Comparison of ENCODE assay signal across 33 mouse cellular contexts in genomic region chr11:114542167-114542566, GRCm38 (mm10).
DNase-seq lines count a peak whose midpoint lies in the region; ATAC-seq and TF ChIP-seq lines count a peak whose summit lies in the region.
"Had no signal": no experiment of that assay in that cellular context is flagged by ENCODE, and none has a peak within 500 bp of the region (broad histone marks: within the 10 kb centered on the region; RNA-seq: fewer than 3 reads in every experiment).

No protein-coding gene starts in this region.

- no peak overlapping the region for H3K27ac ChIP-seq in embryonic facial prominence, embryonic 12.5 days
- no peak overlapping the region for H3K27ac ChIP-seq in embryonic facial prominence, embryonic 10.5 days (replicated peaks)
- H3K27ac ChIP-seq in lung, postnatal 0 days (ENCODE audit: low read length), result no peak overlapping the region
- H3K27ac ChIP-seq in ES-Bruce4 (ENCODE audit: insufficient read depth, low read length), result no peak overlapping the region
- H3K27ac ChIP-seq: gastrocnemius, adult 2 months; heart, embryonic 13.5 days; limb, embryonic 12.5 days; liver, embryonic 13.5 days; neural tube, embryonic 12.5 days had no signal

- no peak for DNase-seq in embryonic facial prominence, embryonic 10.5 days (ENCODE audit: low spot score)
- DNase-seq in lung, postnatal 10 days, result peak; percentile 6
- DNase-seq in lung, postnatal 0 days (ENCODE audit: low spot score), result no peak
- DNase-seq in ZHBTc4 (ENCODE audit: low read depth, low spot score), result peak; percentile 78
- DNase-seq in heart, postnatal 4 days, result no peak
- DNase-seq in spleen, postnatal 10 days (ENCODE audit: low spot score in 2 of 2), result no peak
- DNase-seq: adrenal gland, postnatal 25 days; cerebellum, adult 11-12 months; cerebellum, postnatal 14 days; gastrocnemius, adult 2 months; gastrocnemius, postnatal 36 days; heart, adult 18-20 months; heart, postnatal 10 days; kidney, postnatal 14 days; layer of hippocampus, adult 9-11 months; liver, embryonic 13.5 days; lung, adult 18-20 months; lung, postnatal 14 days; right cerebral cortex, postnatal 4 days; thymus, adult 18-20 months; thymus, postnatal 25 days had no signal

- no peaks in the 10 kb centered on the region for H3K36me3 ChIP-seq in embryonic facial prominence, embryonic 12.5 days
- H3K36me3 ChIP-seq in embryonic facial prominence, embryonic 10.5 days (replicated peaks), result no peaks in the 10 kb centered on the region
- no peaks in the 10 kb centered on the region for H3K36me3 ChIP-seq in lung, postnatal 0 days (ENCODE audit: insufficient read depth, low read length)
- H3K36me3 ChIP-seq in ES-Bruce4 (ENCODE audit: control insufficient read depth, insufficient read depth, low read length, poor library complexity, severe bottlenecking), result no peaks in the 10 kb centered on the region
- H3K36me3 ChIP-seq: G1E; heart, embryonic 13.5 days; limb, embryonic 12.5 days; liver, embryonic 13.5 days; neural tube, embryonic 12.5 days had no signal

- 0 out of 2 replicates have a peak overlapping the region, but pooled peaks have one; percentile 25 for H3K4me2 ChIP-seq in embryonic facial prominence, embryonic 12.5 days (replicated peaks)
- H3K4me2 ChIP-seq in lung, postnatal 0 days (replicated peaks; ENCODE audit: low read depth, low read length), result no peak overlapping the region
- H3K4me2 ChIP-seq: heart, embryonic 13.5 days; liver, embryonic 13.5 days; midbrain, embryonic 11.5 days; neural tube, embryonic 12.5 days had no signal

- H3K27me3 ChIP-seq in embryonic facial prominence, embryonic 12.5 days, result no peaks in the 10 kb centered on the region
- 0 out of 2 replicates have a peak, but pooled peaks cover 13% of the 10 kb centered on the region for H3K27me3 ChIP-seq in embryonic facial prominence, embryonic 10.5 days (replicated peaks; ENCODE audit: low read depth, poor library complexity, severe bottlenecking)
- H3K27me3 ChIP-seq in lung, postnatal 0 days (replicated peaks; ENCODE audit: insufficient read depth, low read length), result no peaks in the 10 kb centered on the region
- no peaks in the 10 kb centered on the region for H3K27me3 ChIP-seq in ES-Bruce4 (ENCODE audit: control insufficient read depth, insufficient read depth, low read length, poor library complexity, severe bottlenecking)
- H3K27me3 ChIP-seq: liver, embryonic 13.5 days; neural tube, embryonic 12.5 days had no signal

- H3K9me3 ChIP-seq in embryonic facial prominence, embryonic 12.5 days, result 0 out of 2 replicates have a peak, but pooled peaks cover 6% of the 10 kb centered on the region
- H3K9me3 ChIP-seq in embryonic facial prominence, embryonic 10.5 days, result peaks cover 8% of the 10 kb centered on the region; the same call in 1 of the 2 replicates
- H3K9me3 ChIP-seq in lung, postnatal 0 days (ENCODE audit: low read length), result no peaks in the 10 kb centered on the region
- no peaks in the 10 kb centered on the region for H3K9me3 ChIP-seq in ES-Bruce4 (replicated peaks; ENCODE audit: control insufficient read depth, insufficient read depth, low read length, poor library complexity, severe bottlenecking)
- H3K9me3 ChIP-seq: heart, embryonic 13.5 days; liver, embryonic 13.5 days had no signal

- WGBS in embryonic facial prominence, embryonic 12.5 days, result 55% methylated on average over 8 of the region's 8 CpGs
- WGBS in embryonic facial prominence, embryonic 10.5 days, result 59% methylated on average over 8 of the region's 8 CpGs
- WGBS in lung, postnatal 0 days, result 67% methylated on average over 8 of the region's 8 CpGs

- no peak for ATAC-seq in embryonic facial prominence, embryonic 12.5 days (ENCODE audit: insufficient number of reproducible peaks, insufficient read depth, low FRiP score, low TSS enrichment)
- no peak for ATAC-seq in lung, postnatal 0 days
- ATAC-seq: forebrain, embryonic 16.5 days; intestine, postnatal 0 days; Patski had no signal

- no peak for TF ChIP-seq POLR2A in ES-Bruce4 (IDR thresholded peaks at IDR 0.05; ENCODE audit: insufficient read depth, low read length)

- TF ChIP-seq CTCF in lung, postnatal 0 days (IDR thresholded peaks at IDR 0.05), result no peak
- no peak for TF ChIP-seq CTCF in ES-Bruce4 (IDR thresholded peaks at IDR 0.05; ENCODE audit: low read depth, low read length)

- H3K4me3 ChIP-seq in embryonic facial prominence, embryonic 12.5 days, result no peak overlapping the region
- H3K4me3 ChIP-seq in embryonic facial prominence, embryonic 10.5 days, result no peak overlapping the region
- no peak overlapping the region for H3K4me3 ChIP-seq in lung, postnatal 0 days (ENCODE audit: low read depth, low read length)
- peak overlapping the region; percentile 51 for H3K4me3 ChIP-seq in ES-Bruce4 (ENCODE audit: low read depth, low read length)
- H3K4me3 ChIP-seq: erythroblast, embryonic 14.5 days; gastrocnemius, adult 2 months; heart, embryonic 13.5 days; limb, embryonic 12.5 days; liver, embryonic 13.5 days; myocyte; neural tube, embryonic 12.5 days had no signal

- H3K9ac ChIP-seq in embryonic facial prominence, embryonic 12.5 days, result no peak overlapping the region
- H3K9ac ChIP-seq in lung, postnatal 0 days (replicated peaks; ENCODE audit: low read depth), result no peak overlapping the region
- H3K9ac ChIP-seq in ES-Bruce4 (ENCODE audit: low read depth, poor library complexity, severe bottlenecking), result peak overlapping the region; percentile 41
- H3K9ac ChIP-seq: heart, embryonic 13.5 days; limb, embryonic 12.5 days; liver, embryonic 13.5 days; neural tube, embryonic 12.5 days had no signal

- no peak for TF ChIP-seq EP300 in lung, postnatal 0 days (IDR thresholded peaks at IDR 0.05)
- TF ChIP-seq EP300 in ES-Bruce4 (IDR thresholded peaks at IDR 0.05; ENCODE audit: insufficient read depth, low read depth, low read length), result peak; percentile 54; the same call in 1 of the 2 replicates

- peaks cover 7% of the 10 kb centered on the region; the same call in 1 of the 2 replicates for H3K4me1 ChIP-seq in embryonic facial prominence, embryonic 12.5 days
- H3K4me1 ChIP-seq in embryonic facial prominence, embryonic 10.5 days, result peaks cover 34% of the 10 kb centered on the region
- H3K4me1 ChIP-seq in lung, postnatal 0 days (ENCODE audit: insufficient read depth, low read depth, low read length), result no peaks in the 10 kb centered on the region
- peaks cover 3% of the 10 kb centered on the region for H3K4me1 ChIP-seq in ES-Bruce4 (ENCODE audit: control insufficient read depth, insufficient read depth, low read length)
- H3K4me1 ChIP-seq: liver, embryonic 13.5 days had no signal

Comparison
In these comparisons a context has a peak if more than half of its experiments do, and no peak if none do; other contexts are left out.
1. DNase-seq: peak in lung, postnatal 10 days (single experiment) and ZHBTc4 (single experiment); none in embryonic facial prominence, embryonic 10.5 days (single experiment), lung, postnatal 0 days (single experiment), heart, postnatal 4 days (single experiment) and spleen, postnatal 10 days (0 of 2).